Mouse (Mus musculus) erythroblast, adult 5-6 weeks (primary cell): ENCODE results near the gene Jpt1. TPM values are rescaled to one million over a fixed set of nuclear protein-coding genes. Genes with fewer than 3 reads are reported as not detected.

Source experiments
- ATAC-seq: replicated peaks from 2 replicates; pipeline ENCODE4 v1.8.0; 2016; ENCODE audit warnings: moderate number of reproducible peaks, mild to moderate bottlenecking, moderate TSS enrichment, inconsistent platforms; ENCODE audit not compliant: poor library complexity, low FRiP score, severe bottlenecking
- total RNA-seq, 2 experiments: library from RNA; stranded (forward) in 1 of 2; stranded (reverse) in 1 of 2; fragments of 150-400 nt in 1 of 2; fragments of 200-764, 138-1000 nt in 1 of 2; gene quantifications; 2 replicates each; pipeline versions ENCODE4 v1.2.3 to v1.2.4; 2015 to 2017; ENCODE audit warnings: low replicate concordance in 2 of 2

Gene Jpt1
- total RNA-seq, 2 experiments from 2014 or later: 105 to 114 TPM

DNA sequence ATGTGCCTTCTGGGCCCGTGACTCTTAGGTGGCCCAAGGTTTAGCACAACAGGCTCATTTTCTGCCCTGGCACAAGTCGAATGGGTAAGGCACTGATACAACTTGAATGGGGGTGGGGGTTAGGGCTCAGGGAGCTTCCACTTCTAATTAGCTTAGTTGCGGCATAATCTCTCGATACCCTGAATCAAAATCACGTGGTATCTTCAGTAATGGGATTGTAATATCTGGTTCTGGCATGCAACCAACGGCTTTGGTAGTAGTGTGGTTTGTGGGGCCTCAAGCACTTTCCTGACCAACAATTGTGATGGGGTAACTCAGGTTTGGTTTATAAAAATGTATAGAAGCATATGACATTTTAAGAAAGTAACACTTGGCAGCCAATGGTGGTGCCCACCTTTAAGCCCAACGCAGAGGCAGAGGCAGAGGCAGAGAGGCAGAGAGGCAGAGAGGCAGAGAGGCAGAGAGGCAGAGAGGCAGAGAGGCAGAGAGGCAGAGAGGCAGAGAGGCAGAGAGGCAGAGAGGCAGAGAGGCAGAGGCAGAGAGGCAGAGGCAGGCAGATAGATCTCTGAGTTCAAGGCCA lies 61.8 kb downstream of the Jpt1 start:
- ATAC-seq: no peak

DNA sequence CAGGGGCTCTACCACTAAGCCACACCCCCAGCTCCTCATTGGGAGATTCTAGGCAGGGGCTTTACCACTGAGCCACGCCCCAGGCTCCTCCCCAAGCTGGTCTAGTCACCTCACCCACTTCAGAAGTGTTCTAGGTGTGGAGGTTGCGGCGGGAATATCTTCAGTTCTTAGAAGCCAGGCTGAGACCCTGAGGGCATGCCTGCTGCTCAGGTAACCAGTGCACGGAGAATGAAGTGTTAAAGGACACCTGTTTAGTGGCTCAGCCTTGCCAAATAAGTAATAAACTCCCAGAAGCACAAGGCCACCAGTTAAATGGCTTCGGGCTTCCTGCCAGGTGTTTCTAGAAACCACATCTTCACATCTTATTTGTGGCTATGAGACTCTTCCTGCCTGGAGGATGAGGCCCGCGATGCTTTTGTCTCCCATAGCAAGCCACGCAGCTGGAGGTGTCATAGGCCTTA lies 62.4 kb downstream of the Jpt1 start:
- ATAC-seq: no peak

- no peak for ATAC-seq
Observed at GRCm38 (mm10) chr11:115450176-115450575, 64.0 kb downstream of the Jpt1 start.

- ATAC-seq: no peak
Observed at GRCm38 (mm10) chr11:115448998-115449397, 65.2 kb downstream of the Jpt1 start.

DNA sequence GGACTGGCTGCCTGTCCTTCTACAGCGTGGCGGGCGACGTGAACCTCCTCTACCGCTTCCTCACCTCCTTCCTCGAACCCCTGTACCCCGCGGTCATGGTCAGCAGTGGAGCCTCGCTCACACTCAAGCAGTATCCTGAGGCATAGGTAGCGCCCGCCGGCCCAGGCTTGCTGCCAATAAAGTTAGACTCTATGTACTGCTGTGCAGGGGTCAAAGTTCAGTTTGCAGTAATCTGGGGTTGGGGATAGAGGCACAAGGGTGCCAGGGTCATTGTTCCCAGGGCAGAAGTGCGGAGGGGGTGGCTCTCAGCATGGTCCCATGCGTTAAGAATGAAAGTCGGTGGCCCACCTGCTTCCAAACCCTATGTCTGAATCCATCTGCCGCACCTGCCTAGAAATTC lies 66.1 kb downstream of the Jpt1 start:
- ATAC-seq: no peak

Other genes with a start within 250 kb of the Jpt1 start
- gene Grin2c, start 247.1 kb downstream of the Jpt1 start, total RNA-seq (2015; ENCODE audit: low replicate concordance): not detected in 2 replicates
- not detected in 2 replicates for gene Grin2c, start 247.1 kb downstream of the Jpt1 start, total RNA-seq (2017; ENCODE audit: low replicate concordance)
- gene Fdxr, start 237.3 kb downstream of the Jpt1 start, total RNA-seq (2015; ENCODE audit: low replicate concordance): 4.2 TPM in 1 of 2 replicates, not detected in the other
- gene Fdxr, start 237.3 kb downstream of the Jpt1 start, total RNA-seq (2017; ENCODE audit: low replicate concordance): 2.9 TPM in 1 of 2 replicates, not detected in the other
- 0.21 TPM in 1 of 2 replicates, not detected in the other for gene Fads6, start 216.7 kb downstream of the Jpt1 start, total RNA-seq (2015; ENCODE audit: low replicate concordance)
- gene Fads6, start 216.7 kb downstream of the Jpt1 start, total RNA-seq (2017; ENCODE audit: low replicate concordance): 0.26 and 0.84 TPM in 2 replicates
- gene Otop2, start 207.2 kb downstream of the Jpt1 start, total RNA-seq (2015; ENCODE audit: low replicate concordance): not detected in 2 replicates
- not detected in 2 replicates for gene Otop2, start 207.2 kb downstream of the Jpt1 start, total RNA-seq (2017; ENCODE audit: low replicate concordance)
- not detected in 2 replicates for gene Ush1g, start 192.3 kb downstream of the Jpt1 start, total RNA-seq (2015; ENCODE audit: low replicate concordance)
- gene Ush1g, start 192.3 kb downstream of the Jpt1 start, total RNA-seq (2017; ENCODE audit: low replicate concordance): not detected in 2 replicates
- gene Otop3, start 179.7 kb downstream of the Jpt1 start, total RNA-seq (2015; ENCODE audit: low replicate concordance): not detected in 2 replicates
- gene Otop3, start 179.7 kb downstream of the Jpt1 start, total RNA-seq (2017; ENCODE audit: low replicate concordance): not detected in 2 replicates
- gene Hid1, start 146.6 kb downstream of the Jpt1 start, total RNA-seq (2015; ENCODE audit: low replicate concordance): 1.2 and 5.2 TPM in 2 replicates
- gene Hid1, start 146.6 kb downstream of the Jpt1 start, total RNA-seq (2017; ENCODE audit: low replicate concordance): 0.26 TPM in 1 of 2 replicates, not detected in the other
- not detected in 2 replicates for gene Cdr2l, start 132.5 kb downstream of the Jpt1 start, total RNA-seq (2015; ENCODE audit: low replicate concordance)
- not detected in 2 replicates for gene Cdr2l, start 132.5 kb downstream of the Jpt1 start, total RNA-seq (2017; ENCODE audit: low replicate concordance)
- 19.2 and 34.4 TPM in 2 replicates for gene Mrpl58, start 110.6 kb downstream of the Jpt1 start, total RNA-seq (2015; ENCODE audit: low replicate concordance)
- 18.0 and 23.0 TPM in 2 replicates for gene Mrpl58, start 110.6 kb downstream of the Jpt1 start, total RNA-seq (2017; ENCODE audit: low replicate concordance)
- gene Atp5h, start 94.4 kb downstream of the Jpt1 start, total RNA-seq (2015; ENCODE audit: low replicate concordance): 282 and 306 TPM in 2 replicates
- 240 and 279 TPM in 2 replicates for gene Atp5h, start 94.4 kb downstream of the Jpt1 start, total RNA-seq (2017; ENCODE audit: low replicate concordance)
- 2.1 and 5.9 TPM in 2 replicates for gene Kctd2, start 94.3 kb downstream of the Jpt1 start, total RNA-seq (2015; ENCODE audit: low replicate concordance)
- 2.8 and 8.3 TPM in 2 replicates for gene Kctd2, start 94.3 kb downstream of the Jpt1 start, total RNA-seq (2017; ENCODE audit: low replicate concordance)
- not detected in 2 replicates for gene Trim80, start 73.8 kb downstream of the Jpt1 start, total RNA-seq (2015; ENCODE audit: low replicate concordance)
- not detected in 2 replicates for gene Trim80, start 73.8 kb downstream of the Jpt1 start, total RNA-seq (2017; ENCODE audit: low replicate concordance)
- gene Slc16a5, start 51.9 kb downstream of the Jpt1 start, total RNA-seq (2015; ENCODE audit: low replicate concordance): not detected in 2 replicates
- gene Slc16a5, start 51.9 kb downstream of the Jpt1 start, total RNA-seq (2017; ENCODE audit: low replicate concordance): not detected in 2 replicates
- 2.5 and 3.8 TPM in 2 replicates for gene Armc7, start 38.7 kb downstream of the Jpt1 start, total RNA-seq (2015; ENCODE audit: low replicate concordance)
- gene Armc7, start 38.7 kb downstream of the Jpt1 start, total RNA-seq (2017; ENCODE audit: low replicate concordance): 1.5 and 5.5 TPM in 2 replicates
- 32.8 and 52.3 TPM in 2 replicates for gene Nt5c, start 22.5 kb downstream of the Jpt1 start, total RNA-seq (2015; ENCODE audit: low replicate concordance)
- gene Nt5c, start 22.5 kb downstream of the Jpt1 start, total RNA-seq (2017; ENCODE audit: low replicate concordance): 14.1 and 16.0 TPM in 2 replicates
- 126 and 222 TPM in 2 replicates for gene Sumo2, start 21.9 kb upstream of the Jpt1 start, total RNA-seq (2015; ENCODE audit: low replicate concordance)
- gene Sumo2, start 21.9 kb upstream of the Jpt1 start, total RNA-seq (2017; ENCODE audit: low replicate concordance): 154 and 170 TPM in 2 replicates
- gene Nup85, start 50.0 kb upstream of the Jpt1 start, total RNA-seq (2015; ENCODE audit: low replicate concordance): 39.3 and 72.1 TPM in 2 replicates
- 52.1 and 69.3 TPM in 2 replicates for gene Nup85, start 50.0 kb upstream of the Jpt1 start, total RNA-seq (2017; ENCODE audit: low replicate concordance)
- 4.8 and 14.2 TPM in 2 replicates for gene Mrps7, start 89.5 kb upstream of the Jpt1 start, total RNA-seq (2015; ENCODE audit: low replicate concordance)
- gene Mrps7, start 89.5 kb upstream of the Jpt1 start, total RNA-seq (2017; ENCODE audit: low replicate concordance): 6.4 and 13.0 TPM in 2 replicates
- 7.9 and 12.3 TPM in 2 replicates for gene Gga3, start 89.7 kb upstream of the Jpt1 start, total RNA-seq (2015; ENCODE audit: low replicate concordance)
- gene Gga3, start 89.7 kb upstream of the Jpt1 start, total RNA-seq (2017; ENCODE audit: low replicate concordance): 12.8 and 18.4 TPM in 2 replicates
- gene Mif4gd, start 98.6 kb upstream of the Jpt1 start, total RNA-seq (2015; ENCODE audit: low replicate concordance): 13.0 and 26.1 TPM in 2 replicates
- gene Mif4gd, start 98.6 kb upstream of the Jpt1 start, total RNA-seq (2017; ENCODE audit: low replicate concordance): 10.3 and 11.9 TPM in 2 replicates
- gene Slc25a19, start 113.9 kb upstream of the Jpt1 start, total RNA-seq (2015; ENCODE audit: low replicate concordance): 1.7 and 5.0 TPM in 2 replicates
- 7.4 and 22.4 TPM in 2 replicates for gene Slc25a19, start 113.9 kb upstream of the Jpt1 start, total RNA-seq (2017; ENCODE audit: low replicate concordance)
- 27.4 and 34.4 TPM in 2 replicates for gene Grb2, start 194.2 kb upstream of the Jpt1 start, total RNA-seq (2015; ENCODE audit: low replicate concordance)
- 12.0 and 21.9 TPM in 2 replicates for gene Grb2, start 194.2 kb upstream of the Jpt1 start, total RNA-seq (2017; ENCODE audit: low replicate concordance)